Mouse (Mus musculus): ENCODE results near the gene Themis3. TPM values are rescaled to one million over a fixed set of nuclear protein-coding genes. Genes with fewer than 3 reads are reported as not detected.

The Themis3 gene
- polyA plus RNA-seq, 1 experiment from 2014 or later: 0.10 TPM

- no peak overlapping the region for H3K4me3 ChIP-seq (ENCODE audit: low read depth, low read length)
- H3K9ac ChIP-seq (replicated peaks; ENCODE audit: low read depth): no peak overlapping the region
- H3K27ac ChIP-seq (ENCODE audit: low read length): no peak overlapping the region; the same call in 1 of the 2 replicates
- H3K27me3 ChIP-seq (replicated peaks; ENCODE audit: insufficient read depth, low read length): no peaks in the 10 kb centered on the region
- DNase-seq (ENCODE audit: low spot score): peak; percentile 92
- no peaks in the 10 kb centered on the region for H3K9me3 ChIP-seq (ENCODE audit: low read length)
- ATAC-seq: peak; percentile 95
- WGBS: 36% methylated on average over 7 of the region's 7 CpGs
- TF ChIP-seq CTCF (IDR thresholded peaks at IDR 0.05): no peak
- TF ChIP-seq EP300 (IDR thresholded peaks at IDR 0.05): 0 out of 2 replicates have a peak, but pooled peaks have one; percentile 17
- H3K36me3 ChIP-seq (ENCODE audit: insufficient read depth, low read length): no peaks in the 10 kb centered on the region
- no peaks in the 10 kb centered on the region; the same call in 1 of the 2 replicates for H3K4me1 ChIP-seq (ENCODE audit: insufficient read depth, low read depth, low read length)
- H3K4me2 ChIP-seq (replicated peaks; ENCODE audit: low read depth, low read length): no peak overlapping the region
Measured at GRCm38 (mm10) chr17:66564213-66564612, 30.2 kb downstream of the Themis3 start.

- Histone ChIP-seq H3K27ac (ENCODE audit: low read length) (peak overlapping the region; percentile 54; the same call in 1 of the 2 replicates), H3K4me2 (replicated peaks; ENCODE audit: low read depth, low read length) (no peak overlapping the region), H3K36me3 (ENCODE audit: insufficient read depth, low read length) (no peaks in the 10 kb centered on the region), H3K4me1 (ENCODE audit: insufficient read depth, low read depth, low read length) (no peaks in the 10 kb centered on the region; the same call in 1 of the 2 replicates), H3K9me3 (ENCODE audit: low read length) (no peaks in the 10 kb centered on the region), H3K27me3 (replicated peaks; ENCODE audit: insufficient read depth, low read length) (no peaks in the 10 kb centered on the region), H3K9ac (replicated peaks; ENCODE audit: low read depth) (no peak overlapping the region), H3K4me3 (ENCODE audit: low read depth, low read length) (no peak overlapping the region)
- TF ChIP-seq EP300 (IDR thresholded peaks at IDR 0.05) (no peak), CTCF (IDR thresholded peaks at IDR 0.05) (no peak)
- DNase-seq (ENCODE audit: low spot score) (no peak), ATAC-seq (no peak)
- WGBS: 48% methylated on average over 1 of the region's 1 CpGs
Measured at GRCm38 (mm10) chr17:66563551-66563950, 30.9 kb downstream of the Themis3 start.

GRCm38 (mm10) chr17:66561380-66561779 is 33.0 kb downstream of the Themis3 start:
- 54% methylated on average over 2 of the region's 2 CpGs for WGBS
- Histone ChIP-seq H3K4me1 (ENCODE audit: insufficient read depth, low read depth, low read length) (no peaks in the 10 kb centered on the region; the same call in 1 of the 2 replicates), H3K4me3 (ENCODE audit: low read depth, low read length) (no peak overlapping the region), H3K27me3 (replicated peaks; ENCODE audit: insufficient read depth, low read length) (no peaks in the 10 kb centered on the region), H3K9me3 (ENCODE audit: low read length) (no peaks in the 10 kb centered on the region), H3K9ac (replicated peaks; ENCODE audit: low read depth) (no peak overlapping the region), H3K27ac (ENCODE audit: low read length) (no peak overlapping the region), H3K4me2 (replicated peaks; ENCODE audit: low read depth, low read length) (no peak overlapping the region), H3K36me3 (ENCODE audit: insufficient read depth, low read length) (no peaks in the 10 kb centered on the region)
- ATAC-seq: no peak
- peak; percentile 37 for DNase-seq (ENCODE audit: low spot score)
- TF ChIP-seq EP300 (IDR thresholded peaks at IDR 0.05) (no peak; the same call in 1 of the 2 replicates), CTCF (IDR thresholded peaks at IDR 0.05) (no peak)

GRCm38 (mm10) chr17:66558404-66559317 is 35.8 kb downstream of the Themis3 start:
- H3K4me3 ChIP-seq (ENCODE audit: low read depth, low read length): no peak overlapping the region
- H3K9me3 ChIP-seq (ENCODE audit: low read length): no peaks in the 10 kb centered on the region
- DNase-seq (ENCODE audit: low spot score) (no peak), ATAC-seq (no peak)
- no peak overlapping the region for H3K9ac ChIP-seq (replicated peaks; ENCODE audit: low read depth)
- H3K27me3 ChIP-seq (replicated peaks; ENCODE audit: insufficient read depth, low read length): no peaks in the 10 kb centered on the region
- TF ChIP-seq CTCF (IDR thresholded peaks at IDR 0.05) (peak; percentile 52), EP300 (IDR thresholded peaks at IDR 0.05) (no peak)
- H3K4me2 ChIP-seq (replicated peaks; ENCODE audit: low read depth, low read length): no peak overlapping the region
- WGBS: 87% methylated on average over 17 of the region's 17 CpGs
- no peaks in the 10 kb centered on the region for H3K36me3 ChIP-seq (ENCODE audit: insufficient read depth, low read length)
- no peak overlapping the region for H3K27ac ChIP-seq (ENCODE audit: low read length)
- H3K4me1 ChIP-seq (ENCODE audit: insufficient read depth, low read depth, low read length): no peaks in the 10 kb centered on the region

- DNase-seq (ENCODE audit: low spot score): no peak
- no peak overlapping the region for H3K27ac ChIP-seq (ENCODE audit: low read length)
- no peaks in the 10 kb centered on the region for H3K9me3 ChIP-seq (ENCODE audit: low read length)
- no peak overlapping the region for H3K4me3 ChIP-seq (ENCODE audit: low read depth, low read length)
- 74% methylated on average over 4 of the region's 4 CpGs for WGBS
- H3K4me1 ChIP-seq (ENCODE audit: insufficient read depth, low read depth, low read length): no peaks in the 10 kb centered on the region
- H3K27me3 ChIP-seq (replicated peaks; ENCODE audit: insufficient read depth, low read length): no peaks in the 10 kb centered on the region
- no peak overlapping the region for H3K4me2 ChIP-seq (replicated peaks; ENCODE audit: low read depth, low read length)
- no peaks in the 10 kb centered on the region for H3K36me3 ChIP-seq (ENCODE audit: insufficient read depth, low read length)
- H3K9ac ChIP-seq (replicated peaks; ENCODE audit: low read depth): no peak overlapping the region
- no peak for TF ChIP-seq EP300 (IDR thresholded peaks at IDR 0.05)
- no peak for TF ChIP-seq CTCF (IDR thresholded peaks at IDR 0.05)
- ATAC-seq: no peak
Measured at GRCm38 (mm10) chr17:66552690-66553089, 41.7 kb downstream of the Themis3 start.

GRCm38 (mm10) chr17:66550486-66550885 is 43.9 kb downstream of the Themis3 start:
- Histone ChIP-seq H3K9me3 (ENCODE audit: low read length) (no peaks in the 10 kb centered on the region), H3K27me3 (replicated peaks; ENCODE audit: insufficient read depth, low read length) (no peaks in the 10 kb centered on the region), H3K4me1 (ENCODE audit: insufficient read depth, low read depth, low read length) (no peaks in the 10 kb centered on the region), H3K9ac (replicated peaks; ENCODE audit: low read depth) (no peak overlapping the region), H3K36me3 (ENCODE audit: insufficient read depth, low read length) (no peaks in the 10 kb centered on the region), H3K4me3 (ENCODE audit: low read depth, low read length) (no peak overlapping the region), H3K4me2 (replicated peaks; ENCODE audit: low read depth, low read length) (no peak overlapping the region), H3K27ac (ENCODE audit: low read length) (no peak overlapping the region)
- WGBS: 87% methylated on average over 5 of the region's 5 CpGs
- no peak for ATAC-seq
- TF ChIP-seq EP300 (IDR thresholded peaks at IDR 0.05) (no peak), CTCF (IDR thresholded peaks at IDR 0.05) (no peak)
- no peak for DNase-seq (ENCODE audit: low spot score)
